Mouse (Mus musculus) lung, embryonic 15.5 days (tissue): ENCODE measurements around the gene Col6a2. TPM values are rescaled to one million over a fixed set of nuclear protein-coding genes. Genes with fewer than 3 reads are reported as not detected.

ENCODE experiments used
- ATAC-seq: fragments of 200-750 bp; cut with Nextera tagmentation; 2 replicates; pipeline ENCODE4 v1.8.0; 2017; ENCODE audit warnings: moderate number of reproducible peaks, borderline replicate concordance; ENCODE audit not compliant: low FRiP score, low TSS enrichment; ENCODE audit errors: extremely low read depth
- H3K27ac ChIP-seq: fragments of 300-500 bp; sonication (generic); 2 replicates; pipeline ENCODE4 v1.5.1; 2015; ENCODE audit warnings: moderate library complexity, mild to moderate bottlenecking, inconsistent platforms
- H3K27me3 ChIP-seq: fragments of 300-500 bp; sonication (generic); 2 replicates; pipeline ENCODE4 v1.6.1; 2015; ENCODE audit warnings: inconsistent platforms
- H3K36me3 ChIP-seq: fragments of 300-500 bp; sonication (generic); 2 replicates; pipeline ENCODE4 v1.6.1; 2015; ENCODE audit warnings: inconsistent platforms
- H3K4me1 ChIP-seq: fragments of 300-500 bp; sonication (generic); 2 replicates; pipeline ENCODE4 v1.6.1; 2015; ENCODE audit warnings: inconsistent platforms
- H3K4me2 ChIP-seq: fragments of 300-500 bp; sonication (generic); 2 replicates; pipeline ENCODE4 v1.6.1; 2015; ENCODE audit warnings: inconsistent platforms, mild to moderate bottlenecking, moderate library complexity
- H3K4me3 ChIP-seq: fragments of 300-500 bp; sonication (generic); 2 replicates; pipeline ENCODE4 v1.5.1; 2015; ENCODE audit warnings: mild to moderate bottlenecking, inconsistent platforms
- H3K9ac ChIP-seq: fragments of 300-500 bp; sonication (generic); 2 replicates; pipeline ENCODE4 v1.6.1; 2015; ENCODE audit warnings: inconsistent platforms
- H3K9me3 ChIP-seq: fragments of 300-500 bp; sonication (generic); 2 replicates; pipeline ENCODE4 v1.6.1; 2016; ENCODE audit warnings: inconsistent platforms
- WGBS: fragments of 180-500 bp; shearing (Covaris S2); methylation state at CpG from one replicate; pipeline ENCODE4 v1.1.7; 2015; 5-methylcytosine and 5-hydroxymethylcytosine counted together
- polyA plus RNA-seq: library from polyadenylated mRNA; unstranded; fragments of >200 nt; fragmentation: Nextera tagmentation; extraction: Ambion mirVana; gene quantifications from 2 replicates; pipeline ENCODE4 v1.2.1, GENCODE M21; 2015

Gene Col6a2
- polyA plus RNA-seq, 1 experiment from 2014 or later, result 298 TPM

GRCm38 (mm10) chr10:76647390-76647789 lies 24.0 kb upstream of the Col6a2 start:
- no peak for ATAC-seq
- no peaks in the 10 kb centered on the region for H3K27me3 ChIP-seq
- 39% methylated on average over 3 of the region's 3 CpGs for WGBS
- peak overlapping the region; percentile 48 for H3K27ac ChIP-seq
- H3K4me1 ChIP-seq, result peaks cover 43% of the 10 kb centered on the region
- no peak overlapping the region for H3K4me3 ChIP-seq
- no peak overlapping the region for H3K4me2 ChIP-seq
- H3K9me3 ChIP-seq, result no peaks in the 10 kb centered on the region
- H3K36me3 ChIP-seq, result no peaks in the 10 kb centered on the region
- H3K9ac ChIP-seq, result no peak overlapping the region

- no peak for ATAC-seq
- no peak overlapping the region for H3K27ac ChIP-seq
- peaks cover 33% of the 10 kb centered on the region for H3K4me1 ChIP-seq
- no peaks in the 10 kb centered on the region for H3K27me3 ChIP-seq
- H3K9ac ChIP-seq, result no peak overlapping the region
- no peaks in the 10 kb centered on the region for H3K36me3 ChIP-seq
- H3K9me3 ChIP-seq, result no peaks in the 10 kb centered on the region
- WGBS, result 87% methylated on average over 4 of the region's 4 CpGs
- H3K4me3 ChIP-seq, result no peak overlapping the region
- H3K4me2 ChIP-seq, result no peak overlapping the region
These were observed 22.3 kb upstream of the Col6a2 start for GRCm38 (mm10) chr10:76645686-76646085.

- no peak overlapping the region for H3K4me2 ChIP-seq
- H3K36me3 ChIP-seq, result no peaks in the 10 kb centered on the region
- 0 out of 2 replicates have a peak overlapping the region, but pooled peaks have one; percentile 94 for H3K27ac ChIP-seq
- H3K9me3 ChIP-seq, result no peaks in the 10 kb centered on the region
- no peak overlapping the region for H3K4me3 ChIP-seq
- H3K27me3 ChIP-seq, result no peaks in the 10 kb centered on the region
- H3K4me1 ChIP-seq, result peaks cover 26% of the 10 kb centered on the region
- H3K9ac ChIP-seq, result no peak overlapping the region
- ATAC-seq, result no peak
These were observed 21.6 kb upstream of the Col6a2 start for GRCm38 (mm10) chr10:76645066-76645465.

- H3K4me3 ChIP-seq, result no peak overlapping the region
- peak; percentile 60 for ATAC-seq
These were observed 20.6 kb upstream of the Col6a2 start for GRCm38 (mm10) chr10:76643999-76644398.

GRCm38 (mm10) chr10:76643446-76643845 lies 20.0 kb upstream of the Col6a2 start:
- no peak overlapping the region for H3K4me3 ChIP-seq
- no peaks in the 10 kb centered on the region for H3K36me3 ChIP-seq
- no peaks in the 10 kb centered on the region for H3K9me3 ChIP-seq
- H3K27me3 ChIP-seq, result no peaks in the 10 kb centered on the region
- no peak overlapping the region for H3K9ac ChIP-seq
- 42% methylated on average over 9 of the region's 9 CpGs for WGBS
- H3K4me1 ChIP-seq, result peaks cover 24% of the 10 kb centered on the region
- peak overlapping the region; percentile 94 for H3K27ac ChIP-seq
- H3K4me2 ChIP-seq, result no peak overlapping the region
- ATAC-seq, result peak; percentile 86

More at GRCm38 (mm10) chr10:76643999-76644398, 20.6 kb upstream of the Col6a2 start:
- Histone ChIP-seq H3K27ac (peak overlapping the region; percentile 94), H3K36me3 (no peaks in the 10 kb centered on the region), H3K9ac (no peak overlapping the region), H3K4me1 (peaks cover 24% of the 10 kb centered on the region), H3K9me3 (no peaks in the 10 kb centered on the region), H3K4me2 (no peak overlapping the region), H3K27me3 (no peaks in the 10 kb centered on the region)
- 43% methylated on average over 4 of the region's 4 CpGs for WGBS

GRCm38 (mm10) chr10:76642628-76643434 lies 19.4 kb upstream of the Col6a2 start:
- peak; percentile 89 for ATAC-seq
- H3K27ac ChIP-seq, result peak overlapping the region; percentile 94
- no peaks in the 10 kb centered on the region for H3K27me3 ChIP-seq
- H3K4me2 ChIP-seq, result no peak overlapping the region
- H3K4me1 ChIP-seq, result peaks cover 24% of the 10 kb centered on the region
- no peak overlapping the region for H3K4me3 ChIP-seq
- WGBS, result 50% methylated on average over 9 of the region's 9 CpGs
- no peaks in the 10 kb centered on the region for H3K36me3 ChIP-seq
- H3K9me3 ChIP-seq, result no peaks in the 10 kb centered on the region
- H3K9ac ChIP-seq, result no peak overlapping the region

- no peak overlapping the region for H3K9ac ChIP-seq
- no peaks in the 10 kb centered on the region for H3K27me3 ChIP-seq
- peaks cover 24% of the 10 kb centered on the region for H3K4me1 ChIP-seq
- no peak for ATAC-seq
- WGBS, result 82% methylated on average over 13 of the region's 13 CpGs
- H3K9me3 ChIP-seq, result no peaks in the 10 kb centered on the region
- H3K36me3 ChIP-seq, result no peaks in the 10 kb centered on the region
- no peak overlapping the region for H3K4me3 ChIP-seq
- no peak overlapping the region for H3K4me2 ChIP-seq
- H3K27ac ChIP-seq, result peak overlapping the region; percentile 94
These were observed 18.6 kb upstream of the Col6a2 start for GRCm38 (mm10) chr10:76641894-76642627.

GRCm38 (mm10) chr10:76639952-76640351 lies 16.5 kb upstream of the Col6a2 start:
- no peak for ATAC-seq
- Histone ChIP-seq H3K27me3 (no peaks in the 10 kb centered on the region), H3K4me3 (no peak overlapping the region), H3K27ac (no peak overlapping the region), H3K36me3 (no peaks in the 10 kb centered on the region), H3K9ac (no peak overlapping the region), H3K4me2 (no peak overlapping the region), H3K9me3 (no peaks in the 10 kb centered on the region), H3K4me1 (peaks cover 35% of the 10 kb centered on the region)
- WGBS, result 94% methylated on average over 2 of the region's 2 CpGs

- no peaks in the 10 kb centered on the region for H3K27me3 ChIP-seq
- no peak overlapping the region for H3K9ac ChIP-seq
- WGBS, result 79% methylated on average over 4 of the region's 4 CpGs
- H3K4me2 ChIP-seq, result no peak overlapping the region
- H3K27ac ChIP-seq, result peak overlapping the region; percentile 51
- H3K4me1 ChIP-seq, result peaks cover 33% of the 10 kb centered on the region
- no peak for ATAC-seq
- H3K36me3 ChIP-seq, result no peaks in the 10 kb centered on the region
- no peak overlapping the region for H3K4me3 ChIP-seq
- H3K9me3 ChIP-seq, result no peaks in the 10 kb centered on the region
These were observed 13.2 kb upstream of the Col6a2 start for GRCm38 (mm10) chr10:76636601-76637000.

GRCm38 (mm10) chr10:76636026-76636425 lies 12.6 kb upstream of the Col6a2 start:
- ATAC-seq, result peak; percentile 74
- WGBS, result 40% methylated on average over 3 of the region's 3 CpGs
- peak overlapping the region; percentile 51 for H3K27ac ChIP-seq

GRCm38 (mm10) chr10:76634584-76634983 lies 11.2 kb upstream of the Col6a2 start:
- ATAC-seq, result peak; percentile 33; the same call in 1 of the 2 replicates
- H3K27me3 ChIP-seq, result no peaks in the 10 kb centered on the region
- no peaks in the 10 kb centered on the region for H3K9me3 ChIP-seq
- peak overlapping the region; percentile 79 for H3K27ac ChIP-seq
- 47% methylated on average over 5 of the region's 5 CpGs for WGBS
- H3K9ac ChIP-seq, result no peak overlapping the region
- no peaks in the 10 kb centered on the region for H3K36me3 ChIP-seq
- no peak overlapping the region for H3K4me2 ChIP-seq
- no peak overlapping the region for H3K4me3 ChIP-seq
- H3K4me1 ChIP-seq, result peaks cover 38% of the 10 kb centered on the region

More at GRCm38 (mm10) chr10:76636026-76636425, 12.6 kb upstream of the Col6a2 start:
- Histone ChIP-seq H3K4me1 (peaks cover 33% of the 10 kb centered on the region), H3K27me3 (no peaks in the 10 kb centered on the region), H3K9me3 (no peaks in the 10 kb centered on the region), H3K9ac (no peak overlapping the region), H3K4me2 (no peak overlapping the region), H3K36me3 (no peaks in the 10 kb centered on the region), H3K4me3 (no peak overlapping the region)

- whole genome bisulfite sequencing, result 35% methylated on average over 7 of the region's 7 CpGs
- no peak overlapping the region for H3K4me3 ChIP-seq
- H3K36me3 ChIP-seq, result no peaks in the 10 kb centered on the region
- H3K27me3 ChIP-seq, result no peaks in the 10 kb centered on the region
- peaks cover 38% of the 10 kb centered on the region for H3K4me1 ChIP-seq
- no peak overlapping the region for H3K9ac ChIP-seq
- no peaks in the 10 kb centered on the region for H3K9me3 ChIP-seq
- H3K27ac ChIP-seq, result peak overlapping the region; percentile 79
- peak; percentile 46; the same call in 1 of the 2 replicates for ATAC-seq
- H3K4me2 ChIP-seq, result no peak overlapping the region
These were observed 10.7 kb upstream of the Col6a2 start for GRCm38 (mm10) chr10:76634094-76634571.
